Mouse (Mus musculus) heart, postnatal 4 days (tissue): ENCODE results near the gene Heg1. TPM values are rescaled to one million over a fixed set of nuclear protein-coding genes. Genes with fewer than 3 reads are reported as not detected.

ENCODE experiments used
- total RNA-seq, 2 experiments: library from RNA; stranded (reverse); gene quantifications; 2 replicates each; pipeline ENCODE4 v1.2.3; 2021

Gene Heg1
- total RNA-seq, 2 experiments from 2014 or later = 226 to 240 TPM

Other genes with a start within 250 kb of the Heg1 start
- 1 to 10 TPM in 1 of 2 experiments, under 1 TPM in 1; 0.92 to 1.3 TPM for gene Slc12a8, start 167.0 kb upstream of the Heg1 start, total RNA-seq
- under 1 TPM; 0.12 to 0.20 TPM for gene Muc13, start 109.7 kb downstream of the Heg1 start, total RNA-seq
- gene Itgb5, start 145.3 kb downstream of the Heg1 start, total RNA-seq = 10 to 100 TPM; 70.1 to 76.9 TPM